Mouse (Mus musculus) adrenal gland, postnatal 36 days (tissue): ENCODE measurements at regions not wholly inside any gene's neighbourhood (a gene's known extent, or its start where the extent isn't known, plus 50 kb on each side); places are given as distances from the start of the nearest gene placed in this dataset.

Source experiments
- DNase-seq, 2 experiments: peaks; one replicate each; pipeline ENCODE4 v3.0.0; 2021; ENCODE audit warnings: mixed read lengths in 1 of 2

- DNase-seq = no peak
These were observed 108.4 kb upstream of the Ptbp2 start for GRCm38 (mm10) chr3:119892533-119893164.

GRCm38 (mm10) chr3:119890911-119891310 is 106.6 kb upstream of the Ptbp2 start:
- DNase-seq = no peak

- DNase-seq = no peak
These were observed 104.2 kb upstream of the Ptbp2 start for GRCm38 (mm10) chr3:119888487-119888886.

GRCm38 (mm10) chr3:119876395-119876794 is 92.1 kb upstream of the Ptbp2 start:
- no peak for DNase-seq

GRCm38 (mm10) chr3:119875061-119875460 is 90.8 kb upstream of the Ptbp2 start:
- DNase-seq = no peak

- no peak for DNase-seq
These were observed 78.1 kb upstream of the Ptbp2 start for GRCm38 (mm10) chr3:119862194-119862957.
